Mouse (Mus musculus): ENCODE measurements around the gene Papss2.

DNA sequence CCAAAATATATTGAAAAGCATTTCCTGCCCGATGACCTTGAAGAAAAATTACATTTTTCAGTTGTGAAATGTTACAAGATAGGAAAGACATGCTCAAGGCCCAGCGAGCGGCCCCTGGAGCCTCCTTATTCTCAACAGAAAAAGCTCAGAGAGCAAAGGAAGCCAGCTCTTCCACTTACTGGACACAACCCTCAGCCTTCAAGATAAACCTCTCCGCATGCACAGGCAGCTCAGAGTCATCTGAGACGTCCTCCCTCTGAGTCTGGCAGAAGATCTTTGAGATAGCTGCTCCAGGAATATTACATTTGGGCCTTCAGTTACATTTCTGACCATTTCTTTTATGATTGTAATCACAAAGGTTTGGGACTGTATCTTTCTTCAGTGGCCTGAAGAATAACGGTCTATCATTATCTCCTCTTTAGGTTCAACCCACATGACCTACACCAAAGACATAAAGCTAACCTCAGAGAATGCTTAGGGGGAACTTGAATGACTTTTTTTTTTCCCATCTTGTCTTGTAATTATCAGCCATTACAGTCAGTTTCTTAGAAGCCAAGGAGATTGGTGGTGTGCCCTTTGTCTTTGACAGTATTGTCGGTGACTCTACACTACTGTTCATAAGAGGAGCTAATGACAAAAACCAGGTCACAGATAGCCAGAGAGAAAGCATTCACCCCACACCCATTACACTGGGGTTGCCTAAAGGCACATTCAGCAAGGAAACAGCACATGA is 58.2 kb downstream of the Papss2 start:
- TF ChIP-seq POLR2A (IDR thresholded peaks at IDR 0.05; ENCODE audit: borderline replicate concordance, extremely low read depth, insufficient read depth, insufficient read length, poor library complexity, severe bottlenecking) (no peak), CTCF (IDR thresholded peaks at IDR 0.05; ENCODE audit: borderline replicate concordance, extremely low read depth, insufficient read depth, insufficient read length) (no peak)

All from brain, embryonic 14.5 days (tissue).